Mouse (Mus musculus): ENCODE measurements around the gene Tent4a. TPM values are rescaled to one million over a fixed set of nuclear protein-coding genes. Genes with fewer than 3 reads are reported as not detected.

The Tent4a gene
- total and polyA plus RNA-seq, 3 experiments, result 3.6 to 8.8 (median 5.7) TPM

GRCm38 (mm10) chr13:69482751-69483150 lies 51.7 kb downstream of the Tent4a start:
- H3K27me3 ChIP-seq (replicated peaks), result peaks cover 2% of the 10 kb centered on the region
- no peak overlapping the region for H3K27ac ChIP-seq (ENCODE audit: insufficient read depth, low read depth)
- H3K4me2 ChIP-seq (ENCODE audit: insufficient read depth, low read depth, poor library complexity, severe bottlenecking), result no peak overlapping the region
- H3K4me1 ChIP-seq (ENCODE audit: control insufficient read depth in 1 of 2, insufficient read depth in 2 of 2), result peaks cover 0 to 12% of the 10 kb centered on the region in 2 experiments; a peak in 2 of 4 replicates
- dilution Hi-C loops (cut with MboI; ENCODE audit: extremely low pct_ligation_motif_present, extremely low pct_unique_long_range_greater_than_20kb, low sequenced_read_pairs) (no loop called here), in situ Hi-C loops (cut with MboI; ENCODE audit: low pct_ligation_motif_present, low pct_unique_long_range_greater_than_20kb, low sequenced_read_pairs) (no loop called here)
- H3K36me3 ChIP-seq (replicated peaks in 1 of 2; ENCODE audit: control insufficient read depth in 1 of 2, insufficient read depth in 1 of 2, low read length in 1 of 2), result no peaks in the 10 kb centered on the region
- no peak overlapping the region for H3K4me3 ChIP-seq (replicated peaks in 1 of 3; ENCODE audit: low read depth in 2 of 3, low read length in 2 of 3, poor library complexity in 1 of 3)
- no peaks in the 10 kb centered on the region for H3K9me3 ChIP-seq (replicated peaks; ENCODE audit: low read length)
- no peak for DNase-seq (ENCODE audit: extremely low read depth)
- TF ChIP-seq CHD2 (IDR thresholded peaks at IDR 0.05; ENCODE audit: low read length) (no peak), ZKSCAN1 (IDR thresholded peaks at IDR 0.05; ENCODE audit: borderline replicate concordance, low read depth, low read length) (no peak)
- H3K9ac ChIP-seq (ENCODE audit: insufficient read depth, low read depth), result no peak overlapping the region
- no peaks in the 10 kb centered on the region for H3K79me2 ChIP-seq (replicated peaks; ENCODE audit: control insufficient read depth, extremely low read depth, insufficient read depth, poor library complexity, severe bottlenecking)

- in situ Hi-C loops (cut with MboI; ENCODE audit: low pct_ligation_motif_present, low pct_unique_long_range_greater_than_20kb, low sequenced_read_pairs) (no loop called here), dilution Hi-C loops (cut with MboI; ENCODE audit: extremely low pct_ligation_motif_present, extremely low pct_unique_long_range_greater_than_20kb, low sequenced_read_pairs) (no loop called here)
- Histone ChIP-seq H3K9ac (ENCODE audit: insufficient read depth, low read depth) (no peak overlapping the region), H3K9me3 (replicated peaks; ENCODE audit: low read length) (no peaks in the 10 kb centered on the region), H3K27ac (ENCODE audit: insufficient read depth, low read depth) (no peak overlapping the region), H3K36me3 (replicated peaks in 1 of 2; ENCODE audit: control insufficient read depth in 1 of 2, insufficient read depth in 1 of 2, low read length in 1 of 2) (no peaks in the 10 kb centered on the region), H3K4me3 (replicated peaks in 1 of 3; ENCODE audit: low read depth in 2 of 3, low read length in 2 of 3, poor library complexity in 1 of 3) (no peak overlapping the region), H3K4me1 (ENCODE audit: control insufficient read depth in 1 of 2, insufficient read depth in 2 of 2) (peaks cover 0 to 12% of the 10 kb centered on the region in 2 experiments; a peak in 2 of 4 replicates), H3K79me2 (replicated peaks; ENCODE audit: control insufficient read depth, extremely low read depth, insufficient read depth, poor library complexity, severe bottlenecking) (no peaks in the 10 kb centered on the region), H3K4me2 (ENCODE audit: insufficient read depth, low read depth, poor library complexity, severe bottlenecking) (no peak overlapping the region), H3K27me3 (replicated peaks) (peaks cover 2% of the 10 kb centered on the region)
- DNase-seq (ENCODE audit: extremely low read depth), result no peak
- no peak for TF ChIP-seq USF1 (IDR thresholded peaks at IDR 0.05; ENCODE audit: low read depth, low read length)
- no peak for TF ChIP-seq RAD21 (IDR thresholded peaks at IDR 0.05; ENCODE audit: low read depth, low read length)
- no peak for TF ChIP-seq PAX5 (IDR thresholded peaks at IDR 0.05; ENCODE audit: low read length)
- TF ChIP-seq MAX (IDR thresholded peaks at IDR 0.05; ENCODE audit: low read length), result no peak
Measured at GRCm38 (mm10) chr13:69481634-69482505, 52.5 kb downstream of the Tent4a start.

DNA sequence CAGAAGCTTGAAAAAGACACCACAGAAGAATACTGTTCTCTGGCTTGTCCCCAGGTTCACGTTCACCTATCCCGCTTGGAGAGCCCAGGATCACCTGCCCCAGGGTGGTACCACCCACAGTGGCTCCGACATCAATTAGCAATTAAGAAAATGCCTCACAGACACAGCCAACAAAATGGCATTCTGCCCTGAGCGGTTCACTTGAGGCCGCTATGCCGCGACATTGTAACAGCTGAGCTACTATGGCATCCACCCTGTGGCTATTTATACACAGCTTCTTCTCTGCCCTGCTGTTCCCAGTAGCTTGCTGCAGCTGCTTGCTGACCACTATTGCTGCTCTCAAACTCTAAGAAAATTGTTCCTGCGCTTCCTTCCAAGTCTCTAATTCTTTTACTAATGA lies 53.4 kb downstream of the Tent4a start:
- Histone ChIP-seq H3K79me2 (replicated peaks; ENCODE audit: control insufficient read depth, extremely low read depth, insufficient read depth, poor library complexity, severe bottlenecking) (no peaks in the 10 kb centered on the region), H3K9ac (ENCODE audit: insufficient read depth, low read depth) (no peak overlapping the region), H3K4me3 (replicated peaks in 1 of 3; ENCODE audit: low read depth in 2 of 3, low read length in 2 of 3, poor library complexity in 1 of 3) (no peak overlapping the region), H3K27me3 (replicated peaks) (peaks cover 4% of the 10 kb centered on the region), H3K4me1 (ENCODE audit: control insufficient read depth in 1 of 2, insufficient read depth in 2 of 2) (peaks cover 0 to 8% of the 10 kb centered on the region in 2 experiments; a peak in 2 of 4 replicates), H3K36me3 (replicated peaks in 1 of 2; ENCODE audit: control insufficient read depth in 1 of 2, insufficient read depth in 1 of 2, low read length in 1 of 2) (no peaks in the 10 kb centered on the region), H3K9me3 (replicated peaks; ENCODE audit: low read length) (no peaks in the 10 kb centered on the region), H3K4me2 (ENCODE audit: insufficient read depth, low read depth, poor library complexity, severe bottlenecking) (no peak overlapping the region), H3K27ac (ENCODE audit: insufficient read depth, low read depth) (no peak overlapping the region)
- no peak for DNase-seq (ENCODE audit: extremely low read depth)
- TF ChIP-seq RAD21 (IDR thresholded peaks at IDR 0.05; ENCODE audit: low read depth, low read length) (no peak), JUN (IDR thresholded peaks at IDR 0.05; ENCODE audit: insufficient read depth, low read depth, low read length) (no peak), MXI1 (IDR thresholded peaks at IDR 0.05; ENCODE audit: low read depth, low read length) (no peak), MAFK (IDR thresholded peaks at IDR 0.05; ENCODE audit: insufficient replicate concordance, low read length) (no peak), UBTF (IDR thresholded peaks at IDR 0.05; ENCODE audit: low read depth, low read length) (no peak), USF2 (conservative IDR thresholded peaks at IDR 0.05; ENCODE audit: low read depth, low read length) (no peak), ELF1 (IDR thresholded peaks at IDR 0.05; ENCODE audit: low read depth, low read length) (no peak), ZKSCAN1 (IDR thresholded peaks at IDR 0.05; ENCODE audit: borderline replicate concordance, low read depth, low read length) (no peak)
- dilution Hi-C loops (cut with MboI; ENCODE audit: extremely low pct_ligation_motif_present, extremely low pct_unique_long_range_greater_than_20kb, low sequenced_read_pairs), result no loop called here
- in situ Hi-C loops (cut with MboI; ENCODE audit: low pct_ligation_motif_present, low pct_unique_long_range_greater_than_20kb, low sequenced_read_pairs), result no loop called here

Data from CH12.LX (cell line).